Mouse (Mus musculus) heart, postnatal 14 days (tissue): ENCODE data around the gene Elmo2. TPM values are rescaled to one million over a fixed set of nuclear protein-coding genes. Genes with fewer than 3 reads are reported as not detected.

Experiments used
- DNase-seq, 2 experiments: peaks; one replicate each; pipeline ENCODE4 v3.0.0; 2021 to 2022
- intact Hi-C: fragments of 180-260 bp; cut with DNase I; formaldehyde crosslinking; loops from one replicate; pipeline ENCODE4 v1.15.1; 2025
- total RNA-seq, 2 experiments: library from RNA; stranded (reverse); gene quantifications; 2 replicates each; pipeline ENCODE4 v1.2.3; 2021

Gene Elmo2
- total RNA-seq, 2 experiments from 2014 or later = 22.2 to 25.1 TPM

- intact Hi-C loops = no loop called here
- no peak for DNase-seq
Measured at GRCm38 (mm10) chr2:165303354-165304012, 22.8 kb downstream of the Elmo2 start.

GRCm38 (mm10) chr2:165301409-165301808, 24.9 kb downstream of the Elmo2 start:
- intact Hi-C loops = no loop called here

GRCm38 (mm10) chr2:165300885-165301284, 25.4 kb downstream of the Elmo2 start:
- no peak for DNase-seq
- intact Hi-C loops = no loop called here

More at GRCm38 (mm10) chr2:165301409-165301808, 24.9 kb downstream of the Elmo2 start:
- no peak for DNase-seq

- DNase-seq = no peak
- intact Hi-C loops = no loop called here
Measured at GRCm38 (mm10) chr2:165300424-165300823, 25.9 kb downstream of the Elmo2 start.

- DNase-seq = no peak
- intact Hi-C loops = no loop called here
Measured at GRCm38 (mm10) chr2:165297429-165297828, 28.9 kb downstream of the Elmo2 start.

- DNase-seq = peak in 1 of 2 experiments; percentile 20
- intact Hi-C loops = no loop called here
Measured at GRCm38 (mm10) chr2:165296571-165296970, 29.7 kb downstream of the Elmo2 start.

GRCm38 (mm10) chr2:165288315-165289031, 37.8 kb downstream of the Elmo2 start:
- intact Hi-C loops = loop anchor here (5.0 kb wide), 1 partner anchor 39 kb away; the partner anchor contains the start of gene Elmo2
- DNase-seq = peak; percentile 80 to 88

GRCm38 (mm10) chr2:165287202-165287984, 38.9 kb downstream of the Elmo2 start, which contains the start of gene Slc35c2:
TSS of gene Slc35c2 (minus strand) at chr2:165287869.
- intact Hi-C loops = loop anchor here (5.0 kb wide), 1 partner anchor 40 kb away; the partner anchor contains the start of gene Elmo2
- DNase-seq = peak; percentile 92 to 97

GRCm38 (mm10) chr2:165286361-165287201, 39.7 kb downstream of the Elmo2 start:
- intact Hi-C loops = loop anchor here (5.0 kb wide), 1 partner anchor 41 kb away; the partner anchor contains the start of gene Elmo2
- no peak for DNase-seq

- no peak for DNase-seq
- intact Hi-C loops = loop anchor here (5.0 kb wide), 1 partner anchor 42 kb away; the partner anchor contains the start of gene Elmo2
Measured at GRCm38 (mm10) chr2:165285621-165286020, 40.7 kb downstream of the Elmo2 start.

- no peak for DNase-seq
- intact Hi-C loops = loop anchor here (5.0 kb wide), 1 partner anchor 42 kb away; the partner anchor contains the start of gene Elmo2
Measured at GRCm38 (mm10) chr2:165285034-165285433, 41.2 kb downstream of the Elmo2 start.

- DNase-seq = no peak
- intact Hi-C loops = no loop called here
Measured at GRCm38 (mm10) chr2:165284377-165284776, 41.9 kb downstream of the Elmo2 start.

- intact Hi-C loops = no loop called here
Measured at GRCm38 (mm10) chr2:165283644-165284043, 42.6 kb downstream of the Elmo2 start.

GRCm38 (mm10) chr2:165281779-165282311, 44.4 kb downstream of the Elmo2 start:
- intact Hi-C loops = no loop called here
- DNase-seq = peak; percentile 35 to 40

More at GRCm38 (mm10) chr2:165283644-165284043, 42.6 kb downstream of the Elmo2 start:
- no peak for DNase-seq

GRCm38 (mm10) chr2:165279351-165279750, 46.9 kb downstream of the Elmo2 start:
- intact Hi-C loops = loop anchor here (5.0 kb wide), 2 partner anchors 42 to 317 kb away; partner anchors contain the start of gene Slc12a5
- DNase-seq = no peak

GRCm38 (mm10) chr2:165277188-165277740, 49.0 kb downstream of the Elmo2 start:
- intact Hi-C loops = loop anchor here (2.0 to 5.0 kb wide), 3 partner anchors 40 to 315 kb away; partner anchors contain the start of gene Slc12a5
- DNase-seq = no peak

- intact Hi-C loops = loop anchor here (2.0 to 5.0 kb wide), 3 partner anchors 39 to 314 kb away; partner anchors contain the start of gene Slc12a5
- peak; percentile 71 to 78 for DNase-seq
Measured at GRCm38 (mm10) chr2:165275824-165276223, 50.5 kb downstream of the Elmo2 start.

- DNase-seq = no peak
- intact Hi-C loops = loop anchor here (5.0 kb wide), 2 partner anchors 38 to 313 kb away; partner anchors contain the start of gene Slc12a5
Measured at GRCm38 (mm10) chr2:165275124-165275640, 51.1 kb downstream of the Elmo2 start.
